Mouse (Mus musculus) gastrocnemius, postnatal 36 days (tissue): ENCODE measurements around the gene Sfn. TPM values are rescaled to one million over a fixed set of nuclear protein-coding genes. Genes with fewer than 3 reads are reported as not detected.

ENCODE experiments used
- DNase-seq, 2 experiments: peaks; one replicate each; pipeline ENCODE4 v3.0.0; 2022
- intact Hi-C: fragments of 180-260 bp; cut with DNase I; formaldehyde crosslinking; loops from one replicate; pipeline ENCODE4 v1.15.1; 2025
- total RNA-seq, 2 experiments: library from RNA; stranded (reverse); gene quantifications; 2 replicates each; pipeline ENCODE4 v1.2.3; 2021

Gene Sfn
- total RNA-seq, 2 experiments from 2014 or later = 0.94 to 1.2 TPM

- intact Hi-C loops = loop anchor here (1.0 to 5.0 kb wide), 3 partner anchors 16 to 235 kb away; partner anchors contain the start of gene Zdhhc18
- peak; percentile 25 to 64 for DNase-seq
Observed at GRCm38 (mm10) chr4:133592570-133592969, 9.4 kb downstream of the Sfn start.

- intact Hi-C loops = loop anchor here (2.0 kb wide), 1 partner anchor 328 kb away; no protein-coding TSS in a partner anchor
Observed at GRCm38 (mm10) chr4:133584059-133584951, 17.7 kb downstream of the Sfn start, which contains the start of gene Gpn2. Gene Gpn2 (plus strand): TSS chr4:133584362.

GRCm38 (mm10) chr4:133583690-133584058 lies 18.3 kb downstream of the Sfn start:
- no peak for DNase-seq
- intact Hi-C loops = loop anchor here (2.0 kb wide), 1 partner anchor 329 kb away; no protein-coding TSS in a partner anchor

More at GRCm38 (mm10) chr4:133584059-133584951, 17.7 kb downstream of the Sfn start, which contains the start of gene Gpn2:
- peak; percentile 63 to 73 for DNase-seq

- intact Hi-C loops = no loop called here
- no peak for DNase-seq
Observed at GRCm38 (mm10) chr4:133577983-133578382, 24.0 kb downstream of the Sfn start.

GRCm38 (mm10) chr4:133574843-133575202 lies 27.1 kb downstream of the Sfn start:
- intact Hi-C loops = no loop called here
- DNase-seq = no peak

GRCm38 (mm10) chr4:133574070-133574842 lies 27.7 kb downstream of the Sfn start, which contains the start of gene Gpatch3:
Gene Gpatch3 (plus strand): TSS chr4:133574745.
- peak; percentile 87 to 89 for DNase-seq
- intact Hi-C loops = no loop called here

- no peak for DNase-seq
- intact Hi-C loops = no loop called here
Observed at GRCm38 (mm10) chr4:133570066-133570466, 31.9 kb downstream of the Sfn start.

- no peak for DNase-seq
- intact Hi-C loops = no loop called here
Observed at GRCm38 (mm10) chr4:133569291-133570065, 32.5 kb downstream of the Sfn start.

- intact Hi-C loops = no loop called here
- DNase-seq = no peak
Observed at GRCm38 (mm10) chr4:133567251-133567650, 34.7 kb downstream of the Sfn start.

- no peak for DNase-seq
- intact Hi-C loops = no loop called here
Observed at GRCm38 (mm10) chr4:133563123-133563571, 38.8 kb downstream of the Sfn start.

GRCm38 (mm10) chr4:133561622-133562021 lies 40.3 kb downstream of the Sfn start:
- no peak for DNase-seq
- intact Hi-C loops = no loop called here

GRCm38 (mm10) chr4:133559846-133560245 lies 42.1 kb downstream of the Sfn start:
- intact Hi-C loops = no loop called here

GRCm38 (mm10) chr4:133557041-133557717 lies 44.8 kb downstream of the Sfn start:
- intact Hi-C loops = no loop called here
- DNase-seq = no peak

More at GRCm38 (mm10) chr4:133559846-133560245, 42.1 kb downstream of the Sfn start:
- DNase-seq = no peak

- no peak for DNase-seq
- intact Hi-C loops = no loop called here
Observed at GRCm38 (mm10) chr4:133553448-133554330, 48.3 kb downstream of the Sfn start.

- intact Hi-C loops = no loop called here
- no peak for DNase-seq
Observed at GRCm38 (mm10) chr4:133552768-133553447, 49.1 kb downstream of the Sfn start, which contains the start of gene Nr0b2. Gene Nr0b2 (plus strand): TSS chr4:133553376.

- intact Hi-C loops = no loop called here
Observed at GRCm38 (mm10) chr4:133552029-133552428, 49.9 kb downstream of the Sfn start.

More at GRCm38 (mm10) chr4:133552029-133552428, 49.9 kb downstream of the Sfn start:
- DNase-seq = no peak
